Mouse (Mus musculus) brain, embryonic 14.5 days (tissue): ENCODE data around the gene Ntf5.

Experiments
- CTCF ChIP-seq: fragments of 200-500 bp; IDR thresholded peaks from 2 replicates; pipeline ENCODE4 v1.5.1; 2012; ENCODE audit warnings: inconsistent platforms, mild to moderate bottlenecking, moderate library complexity, borderline replicate concordance; ENCODE audit not compliant: insufficient read depth, insufficient read length; ENCODE audit errors: extremely low read depth
- POLR2A ChIP-seq: fragments of 200-500 bp; IDR thresholded peaks from 2 replicates; pipeline ENCODE4 v1.6.1; 2012; ENCODE audit warnings: mild to moderate bottlenecking, inconsistent platforms, borderline replicate concordance; ENCODE audit not compliant: poor library complexity, insufficient read depth, insufficient read length, severe bottlenecking; ENCODE audit errors: extremely low read depth

DNA sequence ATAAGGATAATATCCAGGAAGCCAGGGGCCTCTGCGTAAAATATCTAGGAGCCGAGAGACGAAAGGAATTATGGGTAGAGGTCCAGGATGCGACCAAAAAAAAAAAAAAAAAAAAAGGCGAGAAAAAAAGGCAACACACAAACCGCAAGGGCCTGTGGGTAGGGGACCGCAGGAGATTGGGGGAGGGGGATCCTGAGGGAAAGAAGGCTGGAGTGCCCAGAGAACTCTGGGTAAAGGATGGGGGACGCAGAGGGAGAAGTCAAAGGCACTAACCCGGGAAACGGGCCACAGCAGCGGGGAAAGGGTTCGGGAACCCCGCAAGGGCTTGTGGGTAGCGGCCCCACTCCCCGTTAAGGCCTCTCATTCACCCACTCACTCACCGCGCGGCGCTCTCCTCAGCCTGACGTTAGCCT is 18.4 kb upstream of the Ntf5 start:
- TF ChIP-seq POLR2A (no peak), CTCF (no peak)
